Mouse (Mus musculus) spleen, postnatal 14 days (tissue): ENCODE measurements around the gene Ifnar2.
"Not testable (repeated sequence)": the region's sequence is repeated elsewhere in the genome, so short reads cannot be mapped to it uniquely, and the experiment has no call there.

Experiments used
- DNase-seq, 2 experiments: peaks; one replicate each; pipeline ENCODE4 v3.0.0; 2021 to 2022; ENCODE audit warnings: low spot score in 2 of 2

Ifnar2 gene

DNA sequence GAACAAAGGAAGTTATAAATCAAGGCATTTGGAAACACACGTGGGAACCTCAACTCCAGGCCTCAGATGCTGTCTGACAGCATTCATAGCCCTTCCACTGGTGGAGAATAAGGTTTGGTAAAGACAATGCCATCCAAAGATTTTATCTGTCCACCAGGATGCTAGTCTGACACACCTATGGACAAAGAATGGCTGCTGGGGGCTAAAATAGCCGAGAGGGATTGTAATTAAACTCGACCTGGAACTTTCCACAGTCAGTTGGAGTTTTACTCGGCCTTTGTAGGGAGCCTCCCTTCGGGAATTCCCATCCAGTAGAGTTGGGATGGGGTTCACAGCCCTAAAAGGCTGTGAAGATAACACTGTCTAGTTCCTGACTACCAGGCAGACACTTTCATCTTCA is 54.9 kb downstream of the Ifnar2 start:
- DNase-seq: no peak

DNA sequence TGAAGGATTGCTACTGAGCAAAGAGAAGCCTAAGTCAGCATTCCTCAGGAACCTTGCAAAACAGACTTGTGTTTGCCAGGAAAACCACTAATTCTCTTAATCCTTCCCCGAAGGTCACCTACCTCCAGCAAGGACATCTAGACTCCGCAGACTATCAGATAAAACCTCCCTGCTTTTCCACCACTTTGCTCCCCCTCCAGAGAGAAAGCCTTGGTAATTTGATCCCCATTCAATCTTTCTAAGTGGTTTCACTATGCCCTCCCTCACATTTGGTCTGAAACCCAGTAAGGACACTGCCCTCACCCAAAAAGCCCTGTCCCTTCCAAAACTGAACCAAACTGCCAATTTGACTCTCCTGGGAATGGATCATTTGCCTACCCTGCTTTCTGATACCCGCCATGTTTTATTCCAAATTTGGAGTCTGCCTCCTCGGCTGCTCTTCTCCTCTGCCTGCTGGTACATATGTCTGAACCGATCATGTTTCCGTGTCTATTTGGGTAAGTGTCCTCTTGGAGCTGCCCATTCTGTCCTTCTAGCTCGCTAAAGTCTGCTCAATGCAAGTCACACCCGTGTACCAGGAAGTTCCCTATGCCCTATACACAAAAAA is 55.8 kb downstream of the Ifnar2 start:
- no peak for DNase-seq

DNA sequence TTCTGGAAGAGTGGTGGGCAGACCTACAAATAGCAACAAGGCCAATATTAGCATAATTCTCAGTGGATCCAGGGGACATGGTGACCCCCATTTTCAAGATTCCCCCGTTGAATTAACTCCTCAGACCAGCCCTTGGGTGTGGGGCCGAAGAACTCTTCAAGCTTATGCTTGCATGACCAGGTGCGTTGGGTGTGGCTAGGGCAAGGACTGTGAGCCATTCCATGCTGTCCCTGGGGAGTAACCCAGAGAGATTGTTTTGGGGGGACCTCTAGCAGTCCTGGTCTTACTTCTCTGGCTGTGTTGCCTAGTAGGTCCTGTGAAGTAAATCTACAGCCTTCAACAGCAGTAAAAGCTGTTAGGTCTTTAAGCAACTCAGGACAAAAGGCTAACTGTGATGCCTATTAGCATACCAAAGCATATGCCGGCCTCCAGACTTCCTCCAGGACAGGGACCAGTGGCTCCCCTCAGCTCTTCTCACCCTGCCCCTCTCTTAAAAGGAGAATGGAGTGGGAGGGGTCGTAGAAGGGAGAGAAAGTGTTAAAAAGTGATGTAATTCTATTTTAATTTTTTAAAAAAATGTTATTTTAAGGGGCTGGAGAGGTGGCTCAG is 60.2 kb downstream of the Ifnar2 start:
- no peak for DNase-seq

DNA sequence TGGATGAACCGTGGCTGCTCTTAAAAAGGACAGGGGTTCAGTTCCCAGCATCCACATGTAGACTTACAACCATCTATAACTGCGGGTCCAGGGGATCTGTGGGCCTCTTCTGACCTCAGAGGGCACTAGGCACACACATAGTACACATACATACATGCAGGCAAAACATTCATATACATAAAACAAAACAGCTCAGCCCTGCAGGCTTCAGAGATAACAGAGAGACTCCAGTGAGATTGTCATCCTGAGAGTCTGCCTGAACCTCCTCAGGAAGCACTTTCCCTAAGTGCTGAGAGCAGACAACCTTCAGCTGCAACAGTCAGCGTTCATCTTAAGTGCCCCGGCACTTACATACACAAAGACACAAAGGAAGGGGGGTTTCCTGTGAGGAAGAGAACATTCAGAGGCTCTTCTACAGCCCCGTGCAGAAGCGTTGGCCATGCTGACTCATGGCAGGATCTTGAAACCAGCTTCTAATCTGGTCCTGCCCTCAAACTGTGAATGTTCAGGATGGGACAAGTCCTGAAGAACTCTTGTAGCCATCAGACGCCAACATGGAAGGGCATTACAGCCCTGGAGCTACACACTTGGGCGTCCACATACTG is 60.8 kb downstream of the Ifnar2 start:
- no peak for DNase-seq

DNA sequence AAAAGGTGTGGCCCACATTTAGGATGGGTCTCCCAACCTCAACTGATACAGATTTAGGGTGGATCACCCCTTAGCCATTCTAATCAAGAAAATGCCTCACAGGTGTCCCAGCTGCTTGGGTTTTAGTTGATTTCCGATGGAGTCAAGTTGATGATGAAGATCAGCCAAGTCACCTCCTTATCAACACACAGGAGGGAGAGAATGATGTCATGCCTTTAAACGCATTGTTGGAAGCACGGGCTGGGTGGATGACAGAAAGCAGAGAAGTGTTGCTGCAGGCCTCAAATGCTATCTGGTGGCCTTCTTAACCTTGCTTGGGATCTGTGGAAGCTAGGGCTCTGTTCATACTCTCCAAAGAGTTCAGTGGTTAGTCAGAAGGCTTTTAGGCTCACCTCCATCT is 61.5 kb downstream of the Ifnar2 start:
- DNase-seq: no peak

DNA sequence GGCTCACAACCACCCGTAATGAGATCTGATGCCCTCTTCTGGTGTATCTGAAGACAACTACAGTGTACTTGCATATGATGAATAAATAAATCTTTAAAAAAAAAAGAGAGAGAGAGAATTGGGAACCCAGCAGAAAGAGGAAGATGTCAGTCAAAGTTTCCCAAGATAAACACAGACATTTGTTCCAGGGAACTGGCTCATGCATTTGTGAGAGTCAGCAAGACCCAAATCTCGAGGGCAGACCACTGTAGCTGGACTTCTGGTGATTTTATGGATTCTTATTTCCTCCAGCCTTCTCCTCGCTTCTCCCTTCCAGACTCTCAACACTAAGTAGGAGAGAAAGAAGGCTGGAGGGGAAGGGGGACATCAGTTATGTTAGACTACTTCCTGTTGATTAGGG is 65.5 kb downstream of the Ifnar2 start:
- DNase-seq: no peak

DNA sequence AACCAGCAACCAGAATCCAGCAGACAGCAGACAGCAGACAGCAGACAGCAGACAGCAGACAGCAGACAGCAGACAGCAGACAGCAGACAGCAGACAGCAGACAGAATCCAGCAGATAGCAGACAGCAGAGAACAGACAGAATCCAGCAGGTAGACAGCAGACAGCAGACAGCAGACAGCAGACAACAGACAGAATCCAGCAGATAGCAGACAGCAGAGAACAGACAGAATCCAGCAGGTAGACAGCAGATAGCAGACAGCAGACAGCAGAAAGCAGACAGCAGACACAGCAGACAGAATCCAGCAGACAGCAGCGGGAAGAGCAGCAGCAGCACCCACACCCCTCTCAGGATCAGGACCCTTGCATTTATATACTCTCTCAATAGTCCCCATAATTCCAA is 66.0 kb downstream of the Ifnar2 start:
- not testable (repeated sequence) for DNase-seq

DNA sequence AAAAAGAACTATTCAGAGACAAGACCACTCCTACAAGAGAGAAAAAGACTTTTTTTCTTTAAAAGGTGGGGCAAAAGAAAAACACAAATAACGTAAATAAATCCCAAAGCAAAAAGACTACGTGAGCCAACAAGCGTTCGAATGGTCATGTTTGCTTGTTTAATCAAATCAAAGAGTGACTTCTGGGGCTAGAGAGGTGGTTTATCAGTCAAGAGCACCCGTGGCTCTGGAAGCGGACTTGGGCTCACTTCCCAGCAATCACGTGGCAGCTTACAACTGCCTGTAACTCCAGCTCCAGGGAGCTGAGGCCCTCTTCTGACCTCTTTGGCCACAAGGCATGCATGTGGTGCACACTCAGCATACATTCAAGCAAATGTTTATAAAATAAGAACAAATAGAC is 68.8 kb downstream of the Ifnar2 start:
- DNase-seq: peak; percentile 49 to 64

DNA sequence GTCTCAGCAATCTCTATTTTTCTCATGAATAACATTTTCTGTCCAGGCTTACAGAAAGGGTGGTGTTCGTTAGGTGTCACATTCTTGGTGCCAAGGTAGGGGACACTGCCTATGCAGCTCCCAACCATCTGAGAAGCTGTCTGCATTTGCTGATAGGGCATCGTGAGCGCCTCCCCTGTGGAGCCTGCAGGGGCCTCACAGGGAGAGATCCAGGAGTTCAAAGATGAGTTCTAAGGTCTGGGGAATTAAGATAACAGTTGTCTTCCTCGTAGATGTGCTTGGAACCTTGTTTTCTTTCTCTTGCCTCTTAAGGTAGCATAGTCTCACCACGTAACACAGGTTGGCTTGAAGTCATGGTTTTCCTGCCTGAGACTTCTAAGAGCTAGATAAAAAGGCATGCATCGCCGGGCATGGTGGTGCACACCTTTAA is 69.2 kb downstream of the Ifnar2 start:
- DNase-seq: peak; percentile 50 to 57

DNA sequence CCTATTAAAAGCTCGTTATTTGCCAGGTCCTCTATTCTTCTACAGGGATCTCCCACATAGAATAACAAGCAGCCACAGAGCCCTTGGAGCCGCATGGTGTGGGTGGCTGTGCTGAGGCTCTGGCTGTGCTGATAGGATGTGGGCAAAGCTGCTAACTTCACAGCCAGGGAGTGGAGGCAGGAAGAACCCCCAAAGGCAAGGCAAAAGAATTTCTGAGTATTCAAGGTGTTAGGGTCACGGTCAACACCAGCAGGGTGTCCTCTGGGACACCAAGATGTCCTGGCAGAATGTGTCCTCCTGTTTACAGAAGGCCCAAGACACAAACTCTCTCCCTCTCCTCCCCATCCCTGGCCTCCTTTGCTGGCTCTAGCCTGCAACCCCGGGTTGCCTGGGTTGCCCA is 69.9 kb downstream of the Ifnar2 start:
- DNase-seq: no peak

DNA sequence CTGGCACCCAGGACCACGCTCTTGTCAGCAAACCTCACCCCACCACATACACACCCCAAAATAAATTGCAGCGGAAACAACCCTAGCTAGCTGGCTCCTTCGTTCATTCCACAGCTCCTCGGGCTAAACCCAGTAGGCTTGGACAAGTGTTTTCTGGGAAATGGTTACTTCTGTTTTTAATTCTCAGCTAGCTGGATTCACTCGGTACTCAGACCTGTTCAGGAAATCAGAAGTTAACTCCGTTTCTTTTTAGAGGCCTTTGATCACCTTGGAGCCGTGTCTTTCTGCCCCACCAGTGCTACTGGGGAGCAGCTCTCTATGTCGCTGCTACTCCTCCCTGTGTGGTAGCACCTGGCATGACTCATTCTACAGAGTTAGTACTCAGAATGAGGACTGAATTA is 70.6 kb downstream of the Ifnar2 start:
- DNase-seq: no peak

DNA sequence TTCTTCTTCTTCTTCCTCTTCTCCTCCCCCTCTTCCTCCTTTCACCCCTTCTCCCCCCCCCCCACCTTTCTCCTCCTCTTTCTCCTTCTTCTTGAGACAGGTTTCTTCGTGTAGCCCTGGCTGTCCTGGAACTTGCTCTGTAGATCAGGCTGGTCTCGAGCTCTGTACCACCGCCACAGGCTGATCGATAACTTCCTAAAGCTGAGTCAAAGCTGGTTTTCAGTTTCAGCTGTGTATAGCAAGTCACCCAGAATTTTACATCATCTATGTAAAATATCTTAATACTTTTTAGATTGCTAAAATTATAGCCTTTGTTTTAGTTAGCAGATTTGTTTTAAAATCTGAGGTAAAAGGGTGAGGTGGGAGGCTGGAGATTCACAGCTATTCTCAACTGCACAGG is 72.3 kb downstream of the Ifnar2 start:
- no peak for DNase-seq

DNA sequence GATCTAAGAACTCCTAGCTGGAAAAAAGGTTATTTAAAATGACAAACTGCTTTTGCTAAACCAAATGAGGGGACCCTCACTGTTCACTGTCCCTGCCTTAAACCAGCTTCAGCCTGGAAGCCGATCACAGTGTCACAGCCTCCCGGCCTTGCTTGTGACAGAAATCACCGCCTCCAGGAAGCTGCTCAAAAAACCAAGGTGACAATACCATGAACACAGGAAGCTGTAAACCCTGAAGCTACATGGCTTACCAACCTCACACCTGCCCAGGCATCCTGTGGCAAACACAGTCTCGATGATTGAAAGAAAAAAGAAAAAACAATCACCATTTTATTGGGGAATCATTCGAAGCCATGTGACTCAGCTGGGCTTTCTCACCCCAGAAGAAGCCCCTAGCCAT is 73.0 kb downstream of the Ifnar2 start:
- no peak for DNase-seq

DNA sequence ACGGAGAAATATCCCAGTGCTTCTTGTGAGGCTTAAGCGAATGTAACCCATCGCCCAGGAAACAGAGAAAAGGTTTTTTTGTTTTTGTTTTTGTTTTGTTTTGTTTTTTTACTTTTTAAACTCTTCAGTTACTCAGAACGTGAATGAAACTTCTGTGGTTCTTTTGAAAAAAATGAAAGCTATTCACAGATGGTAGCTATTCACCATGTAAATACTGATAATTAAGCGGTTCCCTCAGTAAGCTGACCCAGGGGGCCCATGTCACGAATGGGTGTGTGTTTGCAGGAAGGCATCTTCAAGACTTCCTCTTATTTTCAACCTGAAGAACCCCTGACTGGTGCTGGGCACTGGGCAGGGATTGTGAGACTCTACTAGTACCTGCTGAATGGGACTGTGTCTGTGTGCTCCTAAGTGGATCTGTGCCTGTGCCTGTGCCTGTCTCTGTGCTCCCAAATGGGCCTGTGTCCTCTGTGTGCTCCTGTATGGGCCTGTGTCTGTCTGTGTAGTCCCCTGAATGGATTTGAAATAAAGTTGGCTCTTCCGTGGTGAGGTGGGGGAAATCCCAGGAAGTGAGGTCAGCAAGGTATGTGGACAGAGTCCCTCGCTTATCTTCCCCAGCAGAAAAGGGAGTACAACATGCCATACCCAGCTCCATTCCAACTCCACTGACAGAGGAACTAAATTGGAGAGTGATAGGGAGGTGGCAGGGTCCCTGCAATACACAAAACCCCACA is 74.4 kb downstream of the Ifnar2 start:
- DNase-seq: no peak

DNA sequence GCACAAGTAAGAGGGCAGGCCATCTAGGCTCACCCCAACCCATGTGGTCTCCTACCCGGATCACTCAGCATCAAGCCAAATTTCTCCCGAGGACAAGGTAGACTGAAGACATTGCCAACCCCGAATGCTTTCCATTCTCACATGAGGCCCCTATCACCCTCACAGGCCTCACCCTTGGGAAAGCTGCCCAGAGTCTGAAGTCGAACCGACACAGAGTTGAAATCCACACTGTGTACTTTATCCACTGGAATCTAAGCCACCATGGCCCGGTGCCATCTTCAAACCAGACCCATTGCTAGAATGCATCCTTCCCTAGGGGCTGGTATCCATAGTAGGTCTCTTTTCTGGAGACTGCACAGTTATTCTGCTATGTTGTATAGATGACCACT is 74.9 kb downstream of the Ifnar2 start:
- no peak for DNase-seq

DNA sequence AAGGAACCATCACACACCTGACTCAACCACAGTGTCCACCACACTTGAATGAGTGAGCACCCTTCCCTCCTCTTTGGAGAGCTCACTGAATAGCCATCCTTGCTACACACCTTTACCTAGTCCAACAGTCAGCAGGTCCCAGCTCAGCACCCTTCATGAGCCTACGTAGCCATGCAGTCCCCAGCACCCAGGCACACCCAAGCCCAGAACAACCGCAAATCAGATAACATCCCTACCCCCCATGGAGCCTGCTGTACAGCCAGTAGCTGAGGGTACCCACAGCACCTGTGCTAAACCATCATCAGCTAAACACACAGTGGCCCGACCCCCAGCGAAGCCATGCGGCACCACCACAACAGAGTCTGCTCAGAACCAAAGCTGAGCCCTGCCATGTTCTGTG is 75.5 kb downstream of the Ifnar2 start:
- DNase-seq: no peak

DNA sequence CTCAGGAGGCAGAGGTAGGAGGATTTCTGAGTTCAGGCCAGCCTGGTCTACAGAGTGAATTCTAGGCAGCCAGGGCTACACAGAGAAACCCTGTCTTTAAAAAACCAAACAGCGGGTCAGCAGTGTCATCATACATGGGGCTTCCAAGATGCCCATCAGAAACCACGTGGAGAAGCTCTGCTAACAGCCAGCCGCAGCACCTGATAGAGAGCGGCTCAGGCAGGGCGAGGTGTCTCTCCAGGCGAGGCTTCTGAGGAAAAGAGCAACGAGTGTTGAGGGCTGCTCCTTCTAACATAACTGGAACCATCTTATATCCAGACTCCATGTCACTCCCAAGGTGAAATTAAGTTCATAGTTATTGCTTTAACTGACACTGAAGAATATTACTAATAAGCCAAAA is 76.3 kb downstream of the Ifnar2 start:
- DNase-seq: no peak

DNA sequence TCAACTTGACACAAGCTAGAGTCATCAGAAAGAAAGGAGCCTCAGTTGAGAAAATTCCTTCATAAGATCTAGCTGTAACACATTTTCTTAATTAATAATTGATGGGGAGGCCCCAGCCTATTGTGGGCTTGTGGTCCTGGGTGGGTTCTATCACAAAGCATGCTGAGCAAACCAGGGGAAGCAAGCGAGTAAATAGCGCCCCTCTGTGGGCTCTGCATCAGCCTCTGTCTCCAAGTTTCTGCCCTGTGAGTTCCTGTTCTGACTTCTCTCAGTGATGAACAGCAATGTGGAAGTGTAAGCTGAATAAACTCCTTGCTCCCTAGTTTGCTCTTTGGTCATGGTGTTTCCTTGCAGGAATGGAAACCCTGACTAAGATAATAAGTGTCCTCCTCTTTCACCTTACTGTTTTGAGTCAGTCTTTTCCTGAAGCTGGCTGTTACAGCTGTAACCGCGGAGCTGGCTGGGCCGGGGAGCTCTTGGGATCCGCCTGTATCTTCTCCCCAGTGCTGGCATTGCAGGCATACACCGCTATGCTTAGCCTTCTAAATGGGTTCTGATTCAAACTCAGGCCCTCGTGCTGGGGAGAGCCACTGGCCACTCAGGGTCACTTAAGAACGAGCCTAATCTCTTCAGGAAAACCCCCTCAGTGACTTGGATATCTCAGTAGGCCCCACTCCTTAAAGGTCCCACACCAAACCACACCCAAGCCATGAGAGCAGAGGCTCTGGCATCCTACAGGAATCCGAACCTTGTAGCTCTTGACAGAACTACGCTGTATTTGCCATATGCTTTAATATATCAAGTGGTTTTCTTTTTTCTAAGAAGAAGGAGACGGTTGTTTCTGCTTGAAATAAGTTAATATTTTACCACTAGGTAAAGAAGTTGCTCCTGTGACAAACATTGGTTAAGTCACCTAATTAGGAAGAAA is 77.8 kb downstream of the Ifnar2 start:
- no peak for DNase-seq

DNA sequence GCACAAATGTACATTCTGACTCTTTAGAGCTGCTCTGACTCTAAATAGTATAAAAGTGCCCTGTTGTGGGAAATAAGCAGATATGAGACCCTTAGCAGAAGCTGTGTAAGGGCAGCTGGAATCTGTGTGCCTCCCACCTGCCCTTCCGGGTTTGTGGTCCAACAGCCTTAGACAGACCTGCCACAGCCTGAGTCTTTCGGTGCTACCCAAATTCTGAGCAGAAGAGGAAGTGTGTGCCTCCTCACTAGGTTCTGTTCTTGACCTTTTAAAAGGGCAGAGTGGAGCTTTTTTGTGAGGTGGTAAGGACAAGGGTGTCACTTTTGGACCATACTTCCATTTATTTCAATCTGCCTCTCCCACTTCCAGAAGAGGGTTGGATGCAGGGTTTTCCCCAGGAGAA is 79.4 kb downstream of the Ifnar2 start:
- DNase-seq: no peak

DNA sequence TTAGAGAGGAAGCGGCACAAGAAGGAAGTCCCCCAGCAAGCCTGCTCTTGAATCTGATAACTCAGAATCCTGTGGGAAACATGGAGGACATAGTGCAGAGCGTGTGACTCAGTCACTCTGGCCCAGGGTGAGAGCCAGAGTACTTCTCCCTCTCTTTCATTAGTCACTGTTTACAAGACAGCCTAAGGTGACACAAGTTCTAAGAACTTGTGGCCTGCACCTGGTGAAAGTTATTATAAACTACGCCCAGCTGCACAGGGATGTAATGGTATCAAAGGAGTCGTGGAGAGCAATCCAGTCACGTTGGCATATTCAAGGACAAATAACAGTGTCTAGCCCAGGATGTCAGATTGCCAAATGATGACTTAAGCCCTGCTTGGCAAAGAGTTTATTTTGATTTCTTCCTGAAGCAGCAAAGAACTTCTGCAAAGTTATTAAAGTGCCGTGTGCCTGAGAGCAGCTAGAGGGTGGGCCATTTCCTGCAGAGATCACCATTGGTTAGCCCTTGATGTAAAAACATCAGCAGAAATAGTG is 79.8 kb downstream of the Ifnar2 start:
- no peak for DNase-seq
